Mouse (Mus musculus) kidney, postnatal 14 days (tissue): Measurements from ENCODE around the gene Eif4a1.
A peak's percentile ranks its signal among the peaks of the same experiment; 100 is the strongest.

Experiments
- DNase-seq: peaks from one replicate; pipeline ENCODE4 v3.0.0; 2022; ENCODE audit warnings: mixed read lengths

The Eif4a1 gene

GRCm38 (mm10) chr11:69698574-69698973 lies 26.4 kb upstream of the Eif4a1 start:
- DNase-seq = no peak

- no peak for DNase-seq
These were observed 25.2 kb upstream of the Eif4a1 start for GRCm38 (mm10) chr11:69697396-69697795.

- peak; percentile 89 for DNase-seq
These were observed 23.3 kb upstream of the Eif4a1 start, which contains the start of the genes Tnfsf12 and Tnfsfm13 for GRCm38 (mm10) chr11:69695361-69696181. Tnfsf12 (minus strand) TSS chr11:69695849. Tnfsfm13 (minus strand) TSS chr11:69696098.

GRCm38 (mm10) chr11:69695046-69695360 lies 22.8 kb upstream of the Eif4a1 start:
- no peak for DNase-seq

- DNase-seq = no peak
These were observed 21.3 kb upstream of the Eif4a1 start for GRCm38 (mm10) chr11:69693421-69693965.

GRCm38 (mm10) chr11:69692863-69693262 lies 20.6 kb upstream of the Eif4a1 start:
- DNase-seq = peak; percentile 72

GRCm38 (mm10) chr11:69692196-69692811 lies 20.1 kb upstream of the Eif4a1 start:
- DNase-seq = no peak

GRCm38 (mm10) chr11:69689891-69690290 lies 17.7 kb upstream of the Eif4a1 start:
- no peak for DNase-seq

GRCm38 (mm10) chr11:69687061-69687460 lies 14.8 kb upstream of the Eif4a1 start:
- DNase-seq = no peak

- peak; percentile 85 for DNase-seq
These were observed 14.2 kb upstream of the Eif4a1 start for GRCm38 (mm10) chr11:69686377-69686776.

- DNase-seq = peak; percentile 89
These were observed 13.4 kb upstream of the Eif4a1 start, which contains the start of gene Tnfsf13 for GRCm38 (mm10) chr11:69685526-69686148. Tnfsf13 (minus strand) TSS chr11:69685784.

GRCm38 (mm10) chr11:69684936-69685335 lies 12.7 kb upstream of the Eif4a1 start:
- DNase-seq = no peak

GRCm38 (mm10) chr11:69684128-69684745 lies 12.0 kb upstream of the Eif4a1 start:
- no peak for DNase-seq

GRCm38 (mm10) chr11:69683576-69683975 lies 11.4 kb upstream of the Eif4a1 start:
- DNase-seq = no peak

- DNase-seq = peak; percentile 93
These were observed 10.8 kb upstream of the Eif4a1 start for GRCm38 (mm10) chr11:69682840-69683533.

- no peak for DNase-seq
These were observed 10.1 kb upstream of the Eif4a1 start for GRCm38 (mm10) chr11:69682209-69682839.

- peak; percentile 98 for DNase-seq
These were observed 9.3 kb upstream of the Eif4a1 start, which contains the start of gene Senp3 for GRCm38 (mm10) chr11:69681314-69682208. Senp3 (minus strand) TSS chr11:69682084.

- no peak for DNase-seq
These were observed 8.1 kb upstream of the Eif4a1 start for GRCm38 (mm10) chr11:69680136-69680855.

- no peak for DNase-seq
These were observed 6.9 kb upstream of the Eif4a1 start for GRCm38 (mm10) chr11:69679144-69679543.

- DNase-seq = no peak
These were observed 498 bp downstream of the Eif4a1 start for GRCm38 (mm10) chr11:69671726-69672124.
